22 mouse cellular contexts compared by ENCODE assay signal in the genomic region with DNA sequence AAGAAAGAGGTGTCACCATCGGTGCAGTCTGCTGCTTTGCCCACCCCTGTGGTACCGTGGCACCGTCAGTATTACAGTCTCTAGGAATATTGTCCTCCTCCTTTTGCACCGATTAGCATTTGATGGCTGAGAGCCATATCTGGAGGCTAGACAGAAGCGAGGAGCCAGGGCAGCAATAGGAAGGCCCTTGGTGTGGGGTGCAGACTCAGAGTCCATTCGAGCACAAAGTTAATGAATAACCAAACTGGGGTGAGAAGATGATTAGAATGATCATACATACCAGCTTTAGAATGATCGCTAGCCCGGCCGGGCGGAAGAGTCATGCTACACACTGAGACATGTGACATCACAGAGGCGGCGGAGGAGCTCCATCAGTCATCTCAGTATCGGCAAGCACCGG.
DNase-seq lines count a peak whose midpoint lies in the region; ATAC-seq and TF ChIP-seq lines count a peak whose summit lies in the region.
"Had no signal": no experiment of that assay in that cellular context is flagged by ENCODE, and none has a peak within 500 bp of the region (broad histone marks: within the 10 kb centered on the region; RNA-seq: fewer than 3 reads in every experiment).

No protein-coding gene starts in this region.

- H3K36me3 ChIP-seq in liver, embryonic 13.5 days = no peaks in the 10 kb centered on the region
- no peaks in the 10 kb centered on the region for H3K36me3 ChIP-seq in intestine, postnatal 0 days (ENCODE audit: control insufficient read depth, insufficient read depth)
- H3K36me3 ChIP-seq in embryonic facial prominence, embryonic 10.5 days (replicated peaks) = peaks cover 13% of the 10 kb centered on the region
- H3K36me3 ChIP-seq: embryonic facial prominence, embryonic 13.5 days; midbrain, embryonic 13.5 days had no signal

- no peak overlapping the region for H3K4me3 ChIP-seq in liver, embryonic 13.5 days (replicated peaks)
- no peak overlapping the region for H3K4me3 ChIP-seq in intestine, postnatal 0 days (ENCODE audit: low read depth, low read length)
- no peak overlapping the region for H3K4me3 ChIP-seq in embryonic facial prominence, embryonic 10.5 days
- H3K4me3 ChIP-seq: embryonic facial prominence, embryonic 13.5 days; erythroblast, embryonic 14.5 days; forebrain, embryonic 12.5 days; layer of hippocampus, adult 2 months; limb, embryonic 13.5 days; midbrain, embryonic 13.5 days had no signal

- no peak overlapping the region for H3K9ac ChIP-seq in liver, embryonic 13.5 days
- no peak overlapping the region; the same call in 1 of the 2 replicates for H3K9ac ChIP-seq in intestine, postnatal 0 days (ENCODE audit: low read depth, low read length)
- H3K9ac ChIP-seq: embryonic facial prominence, embryonic 13.5 days; forebrain, embryonic 12.5 days; hindbrain, embryonic 14.5 days; limb, embryonic 13.5 days; midbrain, embryonic 13.5 days had no signal

- no peak for DNase-seq in liver, embryonic 13.5 days
- DNase-seq in liver = no peak
- peak; percentile 34 to 70 for DNase-seq in kidney, postnatal 36 days
- DNase-seq in layer of hippocampus, adult 8-10 months (ENCODE audit: low spot score in 2 of 2) = no peak
- no peak for DNase-seq in embryonic facial prominence, embryonic 10.5 days (ENCODE audit: low spot score)
- DNase-seq in heart, adult 18-20 months = no peak
- DNase-seq: adrenal gland, adult 2 months; cerebellum, adult 11 months; cerebellum, postnatal 10 days; gastrocnemius, postnatal 36 days; heart, postnatal 4 days; lung, adult 2 months; lung, postnatal 14 days had no signal

- no peak overlapping the region for H3K27ac ChIP-seq in liver, embryonic 13.5 days
- H3K27ac ChIP-seq in intestine, postnatal 0 days (ENCODE audit: low read depth, low read length) = no peak overlapping the region
- H3K27ac ChIP-seq in embryonic facial prominence, embryonic 10.5 days (replicated peaks) = no peak overlapping the region
- H3K27ac ChIP-seq: embryonic facial prominence, embryonic 13.5 days; forebrain, embryonic 12.5 days; hindbrain, embryonic 14.5 days; layer of hippocampus, adult 2 months; limb, embryonic 13.5 days; midbrain, embryonic 13.5 days had no signal

- 0 out of 2 replicates have a peak, but pooled peaks cover 5% of the 10 kb centered on the region for H3K9me3 ChIP-seq in liver, embryonic 13.5 days (replicated peaks)
- H3K9me3 ChIP-seq in intestine, postnatal 0 days (ENCODE audit: control insufficient read depth) = no peaks in the 10 kb centered on the region
- H3K9me3 ChIP-seq in embryonic facial prominence, embryonic 10.5 days = no peaks in the 10 kb centered on the region
- H3K9me3 ChIP-seq: embryonic facial prominence, embryonic 13.5 days had no signal

- peaks cover 8% of the 10 kb centered on the region for H3K4me1 ChIP-seq in liver, embryonic 13.5 days (replicated peaks)
- H3K4me1 ChIP-seq in intestine, postnatal 0 days (replicated peaks; ENCODE audit: control insufficient read depth, insufficient read depth, low read length) = peaks cover 5% of the 10 kb centered on the region; the same call in 1 of the 2 replicates
- H3K4me1 ChIP-seq in embryonic facial prominence, embryonic 10.5 days = peaks cover 37% of the 10 kb centered on the region

- WGBS in liver, embryonic 13.5 days (ENCODE audit: insufficient replicate concordance) = 77% methylated on average over 14 of the region's 14 CpGs
- WGBS in intestine, postnatal 0 days = 42% methylated on average over 14 of the region's 14 CpGs
- 97% methylated on average over 14 of the region's 14 CpGs for WGBS in embryonic facial prominence, embryonic 10.5 days

- no peak overlapping the region for H3K4me2 ChIP-seq in liver, embryonic 13.5 days
- H3K4me2 ChIP-seq in intestine, postnatal 0 days (replicated peaks; ENCODE audit: low read depth) = 0 out of 2 replicates have a peak overlapping the region, but pooled peaks have one; percentile 17
- H3K4me2 ChIP-seq: embryonic facial prominence, embryonic 13.5 days; forebrain, embryonic 12.5 days; hindbrain, embryonic 14.5 days; limb, embryonic 13.5 days; midbrain, embryonic 13.5 days had no signal

- no peak for TF ChIP-seq CTCF in intestine, postnatal 0 days (IDR thresholded peaks at IDR 0.05; ENCODE audit: low read depth)

- H3K27me3 ChIP-seq in liver, embryonic 13.5 days = peaks cover 40% of the 10 kb centered on the region
- H3K27me3 ChIP-seq in intestine, postnatal 0 days (replicated peaks; ENCODE audit: control insufficient read depth, insufficient read depth, low read length) = no peaks in the 10 kb centered on the region
- no peaks in the 10 kb centered on the region for H3K27me3 ChIP-seq in embryonic facial prominence, embryonic 10.5 days (replicated peaks; ENCODE audit: low read depth, poor library complexity, severe bottlenecking)
- H3K27me3 ChIP-seq: embryonic facial prominence, embryonic 13.5 days; limb, embryonic 13.5 days had no signal

- peak; percentile 26; the same call in 1 of the 2 replicates for ATAC-seq in liver, embryonic 13.5 days (ENCODE audit: low read depth)
- peak; percentile 95 for ATAC-seq in intestine, postnatal 0 days
- ATAC-seq: inflammation-experienced regulatory T-cells, adult 6 months; midbrain, embryonic 13.5 days had no signal

Comparison
In these comparisons a context has a peak if more than half of its experiments do, and no peak if none do; other contexts are left out.
1. DNase-seq: peak in kidney, postnatal 36 days (2 of 2); none in liver, embryonic 13.5 days (single experiment), liver (single experiment), layer of hippocampus, adult 8-10 months (0 of 2), embryonic facial prominence, embryonic 10.5 days (single experiment) and heart, adult 18-20 months (0 of 2).